Mouse (Mus musculus) lung, postnatal 4 days (tissue): Measurements from ENCODE around the gene Ngly1.
"Not testable (repeated sequence)": the region's sequence is repeated elsewhere in the genome, so short reads cannot be mapped to it uniquely, and the experiment has no call there.

ENCODE experiments used
- DNase-seq, 2 experiments: peaks; one replicate each; pipeline ENCODE4 v3.0.0; 2021

Ngly1 gene

DNA sequence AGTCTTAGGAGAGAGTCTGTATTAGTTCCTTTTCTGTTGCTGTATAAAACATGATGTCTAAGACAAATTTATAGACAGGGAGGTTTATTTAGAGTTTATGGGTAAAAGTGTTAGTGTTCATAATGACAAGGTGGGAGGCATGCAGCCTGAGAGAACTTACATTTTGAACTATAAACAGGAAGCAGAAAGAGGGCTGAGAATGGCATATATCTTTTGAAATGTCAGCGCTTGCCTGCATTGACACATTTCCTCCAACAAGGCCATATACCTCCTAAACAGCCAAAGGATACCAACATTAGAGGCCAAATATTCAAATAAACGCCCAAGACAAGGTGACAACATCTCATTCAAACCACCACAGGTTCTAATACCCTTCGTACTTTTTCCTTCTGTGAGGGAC lies 12.8 kb downstream of the Ngly1 start:
- DNase-seq: no peak

DNA sequence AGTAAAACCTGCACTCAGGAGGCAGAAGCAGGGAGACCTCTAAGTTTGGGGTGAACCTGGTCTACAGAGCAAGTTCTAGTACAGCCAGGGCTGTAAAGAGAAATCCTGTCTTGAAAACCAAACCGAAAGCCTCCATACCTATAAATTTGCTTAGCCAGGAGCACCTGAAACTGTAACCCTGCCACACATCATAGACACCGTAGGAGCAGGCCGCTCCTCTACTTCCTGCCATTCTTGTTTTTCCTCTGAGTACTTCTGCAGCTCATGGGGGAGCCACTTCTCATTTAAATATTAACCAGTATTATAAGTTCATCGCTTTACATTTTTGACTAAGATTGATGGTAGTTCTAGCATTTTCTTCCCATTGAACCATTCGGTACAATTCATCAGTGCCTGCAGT lies 17.9 kb downstream of the Ngly1 start:
- DNase-seq: no peak

DNA sequence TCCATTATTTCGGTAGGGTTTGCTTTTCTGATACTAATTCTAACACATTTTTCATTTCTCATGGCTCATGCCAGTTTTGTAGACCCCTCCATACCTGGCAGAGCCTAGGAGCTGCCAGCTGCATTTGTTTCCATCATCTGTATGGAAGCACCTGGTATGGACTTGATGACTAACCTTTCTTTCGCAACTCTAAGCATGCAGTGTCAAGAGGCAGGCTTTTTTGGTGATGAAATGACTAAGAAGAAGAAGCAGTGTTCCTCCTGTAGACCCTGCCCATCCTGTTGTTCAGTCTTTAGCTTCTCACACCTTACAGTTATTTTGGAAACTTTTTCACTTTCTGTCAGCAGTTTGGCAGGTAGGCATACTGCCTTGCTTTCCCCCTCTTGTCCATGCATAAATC lies 20.7 kb downstream of the Ngly1 start:
- DNase-seq: no peak

DNA sequence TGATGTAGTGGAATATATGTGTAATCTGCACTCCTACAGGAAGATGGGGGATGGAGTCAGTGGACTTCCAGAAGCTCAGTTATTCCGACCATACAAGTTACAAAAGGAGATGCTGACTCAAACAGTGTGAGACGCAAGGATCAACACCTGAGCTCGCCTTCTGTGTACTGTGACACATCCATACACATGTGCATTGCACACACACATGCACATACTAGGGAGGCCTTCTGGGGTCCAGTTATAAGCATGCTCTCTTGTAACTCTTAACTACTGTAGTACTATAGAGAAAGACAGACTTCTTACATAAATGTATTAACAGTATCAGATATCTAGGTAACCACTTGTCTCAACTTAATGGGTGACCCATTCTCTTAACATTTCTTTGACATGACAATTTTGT lies 24.6 kb downstream of the Ngly1 start:
- no peak for DNase-seq

DNA sequence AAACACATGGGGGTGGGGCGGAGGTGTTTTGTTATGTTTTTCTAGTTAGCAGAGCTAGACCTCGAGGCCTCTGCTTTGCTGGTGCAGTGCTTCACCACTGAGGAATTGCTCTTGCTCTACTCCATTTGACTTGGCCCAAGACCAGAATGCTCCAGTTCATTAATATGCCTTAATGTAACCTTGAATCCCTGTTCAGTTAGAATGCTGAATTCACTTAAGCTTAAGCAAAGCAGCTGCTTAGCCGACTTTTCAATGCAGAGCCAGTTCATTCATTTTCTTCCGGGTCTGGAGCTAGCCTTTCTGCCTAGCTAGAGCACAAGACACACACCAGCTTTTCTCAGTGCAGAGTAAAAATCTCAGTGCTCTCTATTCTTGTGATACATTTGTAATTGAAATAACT lies 30.1 kb downstream of the Ngly1 start:
- DNase-seq: no peak

DNA sequence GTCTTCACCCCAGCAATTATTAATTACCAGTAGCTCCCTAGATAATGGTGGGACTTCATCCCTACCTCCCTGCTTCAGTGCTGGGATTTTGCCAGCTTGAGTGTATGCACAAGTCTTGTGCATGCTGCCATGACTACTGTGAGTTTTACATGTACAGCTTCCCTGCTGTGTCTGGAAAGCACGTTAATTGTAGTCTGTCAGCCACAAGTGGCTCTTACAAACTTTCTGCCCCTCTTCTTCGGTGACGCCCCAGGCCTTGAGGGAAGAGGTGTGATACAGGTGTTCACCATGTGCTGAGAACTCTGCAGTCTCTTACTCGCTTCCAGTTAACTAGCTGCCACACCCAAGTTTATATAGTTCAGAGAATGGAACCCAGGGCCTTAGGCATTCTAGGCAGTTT lies 34.9 kb downstream of the Ngly1 start:
- DNase-seq: no peak

DNA sequence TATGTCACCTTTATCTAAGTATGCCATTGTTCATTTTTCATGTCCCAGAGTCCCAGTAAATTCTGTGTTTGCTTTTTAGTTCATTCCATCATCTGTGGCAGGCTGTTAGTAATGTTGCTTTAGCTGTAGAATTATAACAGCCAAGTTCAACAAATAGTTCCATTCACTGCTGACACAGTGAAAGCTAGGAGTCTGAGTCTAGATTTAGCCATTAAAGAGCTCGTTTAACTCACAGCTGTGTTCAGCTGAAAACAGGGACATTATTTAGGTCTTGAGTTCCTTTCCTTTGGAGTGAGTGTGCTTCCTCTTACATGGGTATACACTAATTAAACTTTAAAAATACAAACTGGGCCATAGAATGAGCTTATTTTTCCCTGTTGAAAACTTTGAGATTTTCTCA lies 43.3 kb downstream of the Ngly1 start:
- DNase-seq: no peak

DNA sequence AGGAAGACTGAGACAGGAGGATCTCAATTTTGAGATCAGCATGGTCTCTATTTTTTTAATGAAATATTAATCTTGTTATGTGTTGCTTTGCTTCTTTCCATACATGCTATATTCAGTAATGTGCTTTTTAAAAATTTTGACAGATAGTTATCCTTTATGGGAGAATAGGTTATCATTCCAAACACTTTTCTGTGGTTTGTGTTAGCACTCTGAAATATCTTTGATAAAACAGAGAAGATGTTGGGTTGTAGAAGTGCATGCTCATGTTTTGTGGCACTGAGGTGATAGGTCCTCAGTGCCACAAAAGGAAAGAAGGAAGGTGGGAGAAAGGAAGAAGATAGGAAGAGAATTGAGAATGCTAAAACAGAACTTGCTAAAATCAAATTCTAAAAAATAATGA lies 43.9 kb downstream of the Ngly1 start:
- no peak for DNase-seq

DNA sequence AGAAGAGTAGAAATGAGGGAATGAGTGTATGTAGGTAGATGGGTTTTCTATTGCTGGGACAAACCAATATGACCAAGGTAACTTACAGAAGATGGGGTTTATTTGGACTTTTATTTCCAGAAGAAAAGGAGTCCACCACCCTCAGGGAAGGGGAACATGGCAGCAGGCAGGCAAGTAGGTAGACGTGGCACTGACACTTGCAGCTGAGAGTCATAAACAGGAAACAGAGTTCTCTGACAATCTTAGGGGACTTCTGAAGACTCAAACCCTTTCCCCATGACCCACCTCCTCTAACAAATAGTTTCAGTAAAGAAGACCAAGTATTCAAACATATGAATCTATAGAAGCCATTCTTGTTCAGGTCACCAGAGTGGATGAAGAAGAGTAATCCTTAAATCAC lies 44.8 kb downstream of the Ngly1 start:
- DNase-seq: no peak

DNA sequence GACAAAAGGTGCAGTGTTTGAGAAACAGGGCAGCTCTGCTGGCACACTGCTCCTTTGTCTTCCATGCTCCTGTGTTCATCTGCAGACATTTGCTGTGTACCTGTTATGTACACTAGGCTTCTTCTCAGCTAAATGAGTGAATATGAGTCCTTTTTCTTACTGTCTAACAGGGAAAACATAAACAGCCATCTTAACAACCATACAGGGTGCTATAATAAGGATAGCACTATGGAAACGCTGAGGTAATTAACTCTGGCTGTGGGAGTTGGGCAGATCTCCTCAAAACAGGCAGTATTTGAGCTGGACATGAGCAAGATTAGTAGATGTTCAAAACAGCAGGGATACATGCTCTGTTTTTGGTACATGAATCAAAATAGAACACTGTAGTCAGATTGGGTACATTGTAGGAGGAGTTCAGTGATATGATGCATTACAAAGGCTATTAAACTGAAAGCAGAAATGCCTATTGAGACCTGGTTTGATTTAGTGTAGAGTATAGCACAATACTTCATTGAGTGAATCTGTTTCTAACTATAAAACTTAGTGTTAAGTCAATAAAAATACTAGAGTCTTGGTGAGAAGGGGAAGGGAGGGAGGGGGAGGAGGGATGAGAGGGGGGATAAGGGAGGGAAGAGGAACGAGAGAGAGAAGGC lies 47.9 kb downstream of the Ngly1 start:
- DNase-seq: no peak

DNA sequence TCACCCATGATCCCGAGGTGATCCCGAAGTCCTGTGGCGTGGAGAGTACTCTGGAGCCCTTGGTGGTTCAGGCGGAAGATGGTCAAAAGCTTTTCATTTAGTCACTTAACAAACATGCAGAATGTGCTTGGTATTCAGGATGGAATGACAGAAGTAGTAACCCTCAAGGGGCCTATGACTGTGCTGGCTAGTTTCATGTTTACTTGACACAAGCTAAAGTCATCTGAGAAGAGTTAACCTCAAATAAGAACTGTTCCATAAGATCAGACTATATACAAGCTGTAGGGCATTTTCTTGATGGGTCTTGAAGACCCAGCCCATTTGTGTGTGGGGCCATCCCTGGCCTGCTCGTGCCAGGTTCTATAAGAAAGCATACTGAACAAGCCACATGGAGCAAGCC lies 52.7 kb downstream of the Ngly1 start:
- no peak for DNase-seq

DNA sequence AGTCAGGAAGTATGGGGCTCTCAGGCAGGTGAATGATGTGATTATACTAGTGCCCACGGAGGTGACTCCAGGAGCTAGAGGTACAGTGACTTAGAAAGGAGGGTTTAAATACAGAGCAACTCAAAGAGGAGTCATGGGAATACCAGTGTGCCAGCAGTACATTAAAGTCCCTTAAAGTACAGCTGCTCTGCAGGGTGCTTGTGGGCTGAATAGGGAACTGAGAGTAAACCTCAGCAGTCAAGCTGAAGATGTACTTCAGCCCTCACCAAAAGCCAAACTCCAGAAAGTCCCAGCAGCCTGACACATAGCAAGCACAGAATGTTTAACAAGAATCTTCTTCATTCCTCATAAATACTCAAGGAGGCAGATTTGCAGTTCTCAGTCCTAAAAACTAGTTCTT lies 53.6 kb downstream of the Ngly1 start:
- no peak for DNase-seq

DNA sequence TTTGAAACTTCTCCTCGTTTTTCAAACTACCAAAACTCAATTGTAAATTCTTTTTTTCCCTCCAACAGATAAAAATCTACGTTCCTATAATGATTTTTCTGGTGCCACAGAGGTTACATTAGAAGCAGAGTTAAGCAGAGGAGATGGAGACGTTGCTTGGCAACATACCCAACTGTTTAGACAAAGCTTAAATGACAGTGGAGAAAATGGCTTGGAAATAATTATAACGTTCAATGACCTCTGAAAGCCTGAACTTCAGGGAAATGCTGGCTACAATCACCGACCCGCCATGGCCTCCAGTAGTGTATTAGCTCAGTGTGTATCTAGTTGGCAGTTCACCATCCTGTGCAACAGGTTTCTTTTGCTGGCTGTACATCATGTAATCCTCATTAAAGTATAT lies 61.7 kb downstream of the Ngly1 start:
- no peak for DNase-seq

DNA sequence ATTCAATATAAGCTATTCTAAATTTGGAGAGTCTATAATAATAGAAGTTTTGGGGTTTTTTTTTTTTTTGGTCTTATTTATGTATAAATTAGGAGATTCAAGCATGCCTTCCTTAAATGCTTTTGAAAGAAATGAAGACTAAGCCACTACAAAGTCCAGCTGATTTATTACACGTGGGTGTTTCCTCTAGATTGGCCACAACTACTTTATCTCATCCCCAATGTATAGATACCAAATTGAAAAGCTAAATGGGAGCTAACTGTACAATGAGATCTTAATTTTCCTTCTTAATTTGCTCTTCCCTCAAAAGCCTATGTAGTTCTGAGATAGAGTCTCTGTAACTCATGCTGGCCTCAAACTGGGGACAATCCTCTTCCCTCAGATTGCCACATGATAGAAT lies 63.5 kb downstream of the Ngly1 start:
- no peak for DNase-seq

DNA sequence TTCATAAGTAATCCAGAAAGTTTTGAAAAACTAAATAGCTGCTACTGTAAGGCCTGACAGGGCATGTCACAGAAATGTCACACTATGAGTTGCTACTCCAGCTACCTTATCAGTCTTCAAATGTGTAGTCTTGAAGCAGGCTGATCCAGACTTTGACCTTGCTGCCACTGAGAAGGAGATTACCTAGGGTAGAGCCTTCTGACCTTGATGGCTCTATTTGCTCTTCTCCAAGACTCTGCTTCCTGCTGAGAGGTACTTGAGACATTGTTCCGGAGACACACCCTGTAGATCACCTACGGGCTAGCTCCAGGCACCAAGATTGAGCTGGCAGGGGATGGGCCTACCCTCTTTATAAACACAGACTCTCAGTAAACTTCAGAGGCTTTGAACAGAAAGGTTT lies 64.0 kb downstream of the Ngly1 start:
- DNase-seq: not testable (repeated sequence)

DNA sequence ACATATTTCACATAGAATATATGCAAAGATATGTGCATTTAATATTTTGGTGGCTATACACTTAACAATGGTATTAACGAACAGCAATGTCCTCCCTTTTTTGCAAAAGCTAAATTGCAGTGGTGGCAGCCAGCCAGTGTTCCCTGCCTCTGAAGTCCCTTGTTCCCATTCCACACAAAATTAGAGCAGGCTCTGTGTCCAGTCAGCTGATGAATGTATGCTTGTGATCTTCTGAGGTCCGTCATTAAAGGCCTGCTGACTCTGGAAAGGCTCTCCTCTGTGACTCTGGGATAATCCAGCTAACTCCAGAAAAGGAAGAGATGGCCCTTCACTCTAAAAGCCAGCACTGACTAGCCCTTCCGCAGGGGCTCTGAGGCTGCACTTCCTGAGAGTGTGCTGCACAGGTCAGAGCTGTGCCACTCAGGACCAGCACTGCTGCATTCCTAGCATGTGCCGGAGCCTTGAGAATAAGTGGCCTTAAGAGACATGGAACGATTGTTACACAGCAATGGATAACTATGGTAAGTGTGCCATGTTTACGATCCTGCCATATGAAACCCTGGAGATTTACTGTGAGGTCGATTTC lies 64.9 kb downstream of the Ngly1 start:
- DNase-seq: peak; percentile 16 to 42

DNA sequence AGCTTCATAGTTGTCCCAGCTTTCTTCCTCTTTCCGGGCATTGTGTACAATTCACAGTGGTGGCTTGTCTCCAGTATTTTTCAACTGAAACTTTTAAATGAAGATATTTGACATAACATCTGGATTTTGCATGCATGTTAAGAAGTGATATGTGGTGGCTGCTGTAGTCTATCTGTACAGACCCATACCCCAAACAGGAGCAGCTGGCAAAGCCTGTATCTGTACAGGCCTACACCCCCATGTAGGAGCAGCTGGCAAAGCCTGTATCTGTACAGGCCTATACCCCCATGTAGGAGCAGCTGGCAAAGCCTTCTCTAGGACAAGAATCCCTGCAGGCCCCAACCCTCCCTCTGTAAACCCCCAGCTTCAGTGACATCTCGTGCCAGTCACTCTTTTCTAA lies 65.8 kb downstream of the Ngly1 start:
- DNase-seq: no peak

DNA sequence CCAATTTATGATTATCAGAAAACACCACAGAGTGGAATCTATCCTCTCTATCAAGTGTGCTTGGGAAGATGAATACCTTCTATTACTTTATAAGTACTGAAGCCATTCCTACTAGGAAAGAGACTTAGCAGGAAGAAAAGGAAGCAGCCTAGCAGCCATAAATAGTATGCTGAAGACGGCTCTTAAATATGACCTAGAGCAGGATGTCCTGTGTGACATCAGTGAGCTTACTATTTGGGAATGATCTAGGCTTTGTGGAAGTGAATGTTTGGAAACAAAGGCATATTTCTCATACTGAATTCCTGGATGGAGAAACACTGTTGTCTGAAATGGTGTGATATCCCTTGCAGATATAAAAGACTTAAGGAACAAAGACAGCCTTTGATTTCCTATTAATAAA lies 67.6 kb downstream of the Ngly1 start:
- DNase-seq: no peak

DNA sequence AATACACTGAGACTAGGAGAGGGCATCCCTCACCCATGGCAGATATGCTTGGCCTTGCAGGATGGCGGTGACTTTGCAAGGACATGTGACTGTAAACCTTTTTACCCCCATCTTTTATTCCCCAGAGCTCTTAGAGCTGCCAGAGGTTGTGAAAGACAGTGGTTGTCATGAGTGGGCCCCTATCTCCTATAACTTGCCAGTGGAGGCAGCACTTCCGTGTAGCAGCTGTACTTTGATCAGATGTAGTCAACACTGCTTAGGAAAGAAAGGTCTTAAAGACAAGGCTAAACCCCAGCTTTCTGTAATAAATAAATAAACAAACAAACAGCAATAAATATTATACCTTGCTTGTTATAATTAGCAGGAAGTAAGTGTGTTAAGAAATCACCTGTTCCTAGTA lies 70.7 kb downstream of the Ngly1 start:
- DNase-seq: no peak

DNA sequence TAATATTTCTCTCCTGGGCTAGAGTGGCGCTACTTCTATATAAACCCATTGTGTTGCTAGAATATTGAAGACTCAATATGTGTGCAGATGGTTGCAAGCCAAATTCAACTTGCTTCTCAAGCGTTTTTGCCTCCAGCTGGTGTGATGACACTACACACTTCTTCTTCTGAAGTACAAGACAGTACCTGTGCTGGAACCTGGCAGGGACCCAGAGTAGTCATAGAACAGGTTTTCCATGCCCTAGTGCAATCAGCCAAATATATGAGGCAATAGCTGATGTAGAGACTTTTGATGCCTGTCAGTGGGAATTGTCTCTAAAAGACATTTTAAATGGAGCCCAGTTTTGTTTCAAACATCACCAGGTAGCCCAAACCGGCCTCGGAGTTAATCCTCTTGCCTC lies 75.3 kb downstream of the Ngly1 start:
- DNase-seq: no peak

DNA sequence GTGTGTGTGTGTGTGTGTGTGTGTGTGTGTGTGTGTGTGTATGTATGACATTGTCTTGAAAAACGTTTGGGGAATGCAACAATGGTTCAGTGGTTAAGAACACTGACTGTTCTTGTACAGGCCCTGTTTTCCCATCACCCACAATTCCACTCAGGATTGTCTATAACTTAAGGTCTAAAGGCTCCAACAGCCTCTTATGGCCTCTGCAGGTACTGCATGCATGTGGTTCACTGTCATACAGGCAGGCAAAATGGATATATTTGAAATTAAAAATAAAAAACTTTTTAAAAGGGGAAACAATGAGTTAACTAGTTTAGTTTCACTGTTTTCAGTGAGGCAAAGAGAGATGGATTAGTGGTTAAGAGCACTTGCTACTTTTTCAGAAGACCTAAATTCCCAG lies 76.1 kb downstream of the Ngly1 start:
- DNase-seq: no peak

DNA sequence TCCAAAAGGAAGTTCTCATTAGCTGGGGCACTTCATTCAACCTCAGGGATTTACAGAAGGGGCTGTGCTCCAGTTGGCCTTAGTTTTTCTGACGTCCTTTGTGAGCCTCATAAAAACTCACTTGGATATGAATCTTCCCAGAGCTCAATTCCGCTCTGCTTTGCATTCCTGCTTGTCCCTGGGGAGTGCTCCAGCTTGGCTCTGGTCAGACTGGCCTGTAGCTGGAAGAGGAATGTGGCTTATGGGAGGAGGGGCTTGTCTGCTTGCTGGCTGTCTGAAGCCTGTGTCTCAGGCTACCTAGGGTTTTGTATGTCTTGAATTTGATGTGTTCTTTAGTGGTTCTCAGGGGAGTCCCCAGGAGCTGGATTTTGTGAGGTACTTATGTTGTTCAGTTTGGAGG lies 79.5 kb downstream of the Ngly1 start:
- peak; percentile 26 to 60 for DNase-seq

DNA sequence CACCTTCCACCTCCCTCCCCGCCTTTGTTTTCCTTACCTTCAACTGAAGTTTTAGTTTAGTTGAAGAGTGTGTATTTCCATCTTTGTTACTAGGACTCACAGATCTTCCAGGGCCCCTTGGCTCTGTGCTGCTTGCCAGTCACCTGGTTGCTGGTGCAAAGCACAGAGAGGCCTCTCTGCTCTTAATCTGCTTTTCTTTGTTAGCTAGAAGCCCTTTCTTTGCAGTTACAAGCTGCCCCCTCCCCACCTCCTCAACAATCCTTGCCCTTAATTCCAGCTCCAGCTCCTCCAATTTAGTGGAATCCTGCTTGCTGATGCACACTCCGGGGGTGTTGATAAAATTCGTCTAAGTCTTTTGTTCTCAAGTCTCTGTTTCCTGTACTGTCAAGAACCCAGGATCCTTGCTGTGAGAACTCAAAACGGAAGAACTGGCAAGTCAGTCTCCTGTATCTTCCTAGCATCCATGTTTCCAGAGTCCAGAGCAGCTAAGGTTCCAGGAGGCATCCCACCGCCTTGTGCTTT lies 79.9 kb downstream of the Ngly1 start:
- no peak for DNase-seq

DNA sequence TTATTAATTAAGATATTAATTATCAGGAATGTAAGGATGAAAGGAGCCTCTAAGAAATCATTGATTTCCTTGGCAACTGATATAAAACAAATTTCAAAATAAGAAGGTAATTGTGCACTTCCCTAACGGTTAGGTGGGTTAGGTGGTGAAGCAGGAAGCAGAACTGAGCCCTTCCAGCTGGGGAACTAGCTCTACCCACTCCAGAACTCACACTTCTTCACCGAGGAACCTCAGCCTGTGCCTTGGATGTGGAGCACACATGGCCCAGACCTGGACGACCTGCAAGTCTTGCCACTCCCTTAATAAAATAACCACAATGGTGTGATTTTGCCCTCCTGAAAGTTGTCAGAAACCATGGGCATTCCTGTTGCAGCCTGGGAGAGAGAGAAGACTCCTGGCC lies 80.7 kb downstream of the Ngly1 start:
- no peak for DNase-seq

DNA sequence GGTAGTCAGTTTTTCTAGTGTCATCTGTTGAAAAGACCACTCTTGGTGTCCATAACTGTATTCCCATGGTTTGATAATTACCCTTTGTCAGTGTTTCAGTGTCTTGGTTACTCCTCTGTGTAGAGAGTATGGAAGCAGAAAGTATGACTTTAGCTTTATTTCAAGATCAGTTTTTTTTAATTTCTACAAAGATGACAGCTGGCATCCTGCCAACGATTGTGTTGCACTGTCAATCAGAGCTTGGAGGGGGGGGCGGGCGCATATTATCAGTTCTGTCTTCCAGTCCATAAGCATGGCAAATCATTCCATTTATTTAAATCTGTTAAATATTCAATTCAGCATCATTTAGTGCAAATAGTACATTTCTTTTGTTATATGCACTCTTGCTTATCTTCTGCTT lies 85.2 kb downstream of the Ngly1 start:
- no peak for DNase-seq
